Mouse (Mus musculus): ENCODE data around the gene Samd1.
A peak's percentile ranks its signal among the peaks of the same experiment; 100 is the strongest.
"Not testable (repeated sequence)": the region's sequence is repeated elsewhere in the genome, so short reads cannot be mapped to it uniquely, and the experiment has no call there.

Samd1 gene

DNA sequence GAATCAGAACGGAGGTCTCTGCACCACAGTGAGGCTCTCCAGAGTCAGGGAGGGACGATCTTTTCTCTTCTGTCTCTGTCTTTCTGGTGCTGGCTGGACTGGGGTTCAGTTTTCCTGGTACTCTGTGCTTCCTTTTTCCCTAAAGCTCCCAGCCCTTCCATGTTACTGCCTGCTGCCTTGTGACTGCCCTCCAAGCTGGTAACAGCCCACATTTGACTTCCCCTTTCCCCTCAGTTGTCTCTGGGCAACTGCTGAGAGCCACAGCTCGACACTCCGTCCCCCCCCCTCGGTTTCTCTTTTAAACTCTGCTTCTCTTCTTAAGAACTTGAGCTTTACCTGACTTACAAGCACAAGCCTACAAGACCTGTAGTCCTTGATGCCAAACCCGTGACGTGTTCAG, 8.2 kb upstream of the Samd1 start:
- no peak for DNase-seq

DNA sequence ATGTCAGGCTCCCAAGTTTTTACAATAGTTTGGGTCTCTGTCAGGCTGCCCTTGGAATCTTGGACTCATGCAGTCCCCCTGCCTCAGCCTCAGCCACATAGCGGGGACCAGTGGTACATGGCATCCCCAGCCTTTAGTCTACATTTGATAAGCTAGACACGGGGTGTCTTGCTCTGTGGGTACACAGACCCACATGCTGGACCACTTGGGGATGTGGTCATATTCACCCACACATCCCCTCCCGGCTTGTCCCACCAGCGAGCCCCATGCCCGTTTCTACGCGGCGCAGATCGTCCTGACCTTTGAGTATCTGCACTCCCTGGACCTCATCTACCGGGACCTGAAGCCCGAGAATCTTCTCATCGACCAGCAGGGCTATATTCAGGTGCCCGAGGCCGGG, 7.3 kb upstream of the Samd1 start:
- DNase-seq = no peak

DNA sequence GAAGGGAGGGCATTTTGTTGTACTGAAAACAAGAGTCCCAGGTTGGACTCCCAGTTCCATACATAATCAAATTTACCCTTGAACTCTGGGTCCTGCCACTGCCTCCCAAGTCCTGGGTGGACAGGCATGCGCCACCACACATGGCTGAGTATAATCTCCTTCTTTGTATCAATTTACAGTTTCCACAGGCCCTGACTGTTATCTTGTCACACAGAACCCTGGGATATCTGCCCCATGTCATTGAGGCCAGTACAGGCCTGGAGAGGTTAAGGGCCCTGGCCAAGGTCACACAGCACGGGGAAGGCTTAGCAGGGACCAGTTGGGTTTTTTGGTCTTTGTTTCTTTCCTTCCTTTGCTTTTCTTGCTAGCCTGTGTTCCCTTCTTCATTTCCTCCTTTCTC, 5.0 kb upstream of the Samd1 start:
- no peak for DNase-seq

DNA sequence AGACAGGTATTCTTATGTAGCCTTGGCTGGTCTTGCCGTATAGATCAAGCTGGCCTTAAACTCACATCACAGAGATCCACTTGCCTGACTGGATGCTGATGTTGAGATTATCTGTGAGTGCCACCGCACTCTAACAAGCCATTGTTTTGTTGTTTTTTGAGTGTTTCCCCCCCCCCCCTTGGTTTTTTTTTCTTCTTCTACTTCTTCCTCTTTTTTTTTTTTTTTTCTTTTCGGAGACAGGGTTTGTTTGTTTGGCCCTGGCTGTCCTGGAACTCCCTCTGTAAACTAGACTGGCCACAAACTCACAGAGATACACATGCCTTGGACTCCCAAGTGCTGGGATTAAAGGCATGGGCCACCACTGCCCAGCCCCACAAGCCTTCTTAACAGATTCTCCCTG, 3.4 kb upstream of the Samd1 start:
- DNase-seq = no peak

DNA sequence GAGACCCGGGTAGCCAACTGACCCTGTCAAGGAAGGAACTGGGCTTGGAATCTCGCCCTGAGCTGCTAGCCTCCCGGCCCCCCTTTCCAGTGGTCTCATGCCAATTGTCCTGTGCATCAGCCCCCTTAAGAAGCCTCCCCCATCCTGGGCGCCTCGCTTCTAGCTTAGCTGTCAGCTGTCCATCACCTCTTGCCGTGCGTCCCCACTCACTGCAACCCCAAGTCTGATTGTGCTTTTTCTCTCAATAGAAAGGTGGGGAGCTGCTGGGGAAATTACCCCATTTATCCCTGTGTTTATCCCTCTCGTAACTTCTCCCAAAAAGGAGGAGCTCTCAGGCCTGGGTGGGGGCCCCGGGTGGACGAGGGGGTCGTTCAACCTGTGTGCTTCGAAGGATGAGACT, 1.5 kb upstream of the Samd1 start:
- no peak for DNase-seq

DNA sequence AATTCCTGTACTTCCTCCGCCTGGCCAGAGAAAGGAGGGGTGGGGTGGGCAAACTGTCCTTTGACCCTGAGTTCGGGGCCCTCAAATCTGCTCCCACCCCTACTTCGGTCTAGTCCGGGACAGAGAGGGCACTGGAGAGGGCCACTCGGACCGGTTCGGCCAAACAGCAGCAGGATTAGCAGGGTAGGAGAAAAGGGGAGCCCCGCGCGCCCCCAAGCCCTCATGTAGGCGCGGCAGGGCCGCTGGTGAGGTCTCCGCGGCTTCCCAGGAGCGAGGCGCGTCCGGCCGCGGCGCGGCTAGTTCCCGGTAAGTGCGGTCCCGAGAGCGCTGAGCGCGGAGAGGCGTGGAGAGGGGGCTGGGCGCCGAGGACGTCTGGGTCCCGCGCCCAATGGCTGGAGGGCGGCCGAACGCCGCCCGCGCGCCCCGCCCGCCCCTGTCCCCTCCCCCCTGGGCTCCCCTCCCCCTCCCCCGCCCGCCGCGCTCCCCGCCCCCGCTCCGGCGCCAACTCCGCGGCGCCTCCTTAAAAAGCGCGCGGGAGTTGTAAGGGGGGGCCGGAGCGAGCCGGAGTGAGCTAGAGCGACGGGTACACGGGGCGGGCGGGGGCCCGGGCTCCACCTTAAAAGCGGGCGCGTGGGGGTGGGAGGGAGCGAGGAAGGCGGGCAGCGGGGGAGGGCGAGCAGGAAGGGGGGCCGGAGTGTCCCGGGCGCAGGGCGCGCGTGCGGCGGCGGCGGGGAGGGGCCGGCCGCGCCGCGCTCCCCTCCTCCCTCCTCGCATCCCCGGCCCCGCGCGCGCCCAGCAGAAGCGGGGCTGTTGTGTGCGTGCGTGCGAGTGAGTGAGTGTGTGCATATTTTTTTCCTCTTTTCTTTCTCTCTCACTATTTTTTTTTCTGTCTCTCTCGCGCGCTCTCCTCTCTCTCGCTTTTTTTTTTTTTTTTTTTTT, 636 bp upstream of the Samd1 start:
- DNase-seq = peak; percentile 80

DNA sequence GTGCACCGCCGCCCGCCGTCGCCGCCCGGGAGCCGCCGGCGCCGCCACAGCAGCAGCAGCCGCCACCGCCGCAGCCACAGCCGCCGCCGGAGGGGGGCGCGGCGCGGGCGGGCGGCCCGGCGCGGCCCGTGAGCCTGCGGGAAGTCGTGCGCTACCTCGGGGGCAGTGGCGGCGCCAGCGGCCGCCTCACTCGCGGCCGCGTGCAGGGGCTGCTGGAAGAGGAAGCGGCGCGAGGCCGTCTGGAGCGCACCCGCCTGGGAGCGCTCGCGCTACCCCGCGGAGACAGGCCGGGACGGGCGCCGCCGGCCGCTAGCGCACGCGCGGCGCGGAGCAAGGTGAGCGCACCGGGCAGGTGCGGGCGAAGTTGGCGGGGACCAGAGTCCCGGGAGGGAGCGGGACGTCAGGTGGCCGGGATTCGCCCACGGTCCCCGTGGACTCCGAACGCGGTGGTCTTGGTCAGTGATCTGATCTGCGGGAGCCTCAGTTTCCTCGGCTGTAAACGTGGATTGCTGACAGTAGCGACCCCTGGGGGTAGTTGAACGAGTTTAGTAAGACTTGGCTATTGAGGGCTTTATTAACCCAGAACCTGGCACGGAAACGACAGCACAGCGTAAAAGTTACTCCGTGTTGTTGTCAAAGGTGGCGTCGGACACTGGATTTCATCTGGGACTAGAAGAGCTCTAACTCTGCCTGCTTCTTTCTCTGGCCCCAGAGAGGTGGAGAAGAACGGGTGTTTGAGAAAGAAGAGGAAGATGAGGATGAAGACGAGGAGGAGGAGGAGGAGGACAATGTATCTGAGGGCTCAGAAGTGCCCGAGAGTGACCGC, 972 bp downstream of the Samd1 start:
- DNase-seq = peak; percentile 62

DNA sequence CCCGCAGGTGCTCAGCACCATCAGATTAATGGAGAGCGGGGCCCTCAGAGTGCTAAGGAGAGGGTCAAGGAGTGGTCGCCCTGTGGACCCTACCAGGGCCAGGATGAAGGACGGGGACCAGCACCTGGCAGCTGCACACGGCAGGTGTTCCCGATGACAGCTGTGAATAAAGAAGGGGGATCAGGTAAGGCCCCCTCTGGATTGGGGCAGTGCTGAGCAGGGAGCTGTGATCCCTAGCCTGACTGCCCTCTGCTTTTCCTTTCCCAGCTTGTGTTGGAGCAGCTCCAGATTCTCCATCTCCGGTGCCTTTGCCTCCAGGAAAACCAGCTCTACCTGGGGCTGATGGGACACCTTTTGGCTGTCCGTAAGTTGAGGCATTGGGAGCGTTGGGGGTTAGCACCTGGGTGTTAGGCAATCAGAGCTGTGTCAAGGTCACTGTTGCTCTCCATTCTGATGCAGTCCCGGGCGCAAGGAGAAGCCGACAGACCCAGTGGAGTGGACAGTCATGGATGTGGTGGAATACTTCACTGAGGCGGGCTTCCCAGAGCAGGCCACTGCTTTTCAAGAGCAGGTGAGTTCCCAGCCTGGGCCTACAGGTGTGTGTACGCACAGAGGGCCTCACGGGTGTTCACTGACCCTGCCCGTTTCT, 1.7 kb downstream of the Samd1 start:
- DNase-seq = no peak

DNA sequence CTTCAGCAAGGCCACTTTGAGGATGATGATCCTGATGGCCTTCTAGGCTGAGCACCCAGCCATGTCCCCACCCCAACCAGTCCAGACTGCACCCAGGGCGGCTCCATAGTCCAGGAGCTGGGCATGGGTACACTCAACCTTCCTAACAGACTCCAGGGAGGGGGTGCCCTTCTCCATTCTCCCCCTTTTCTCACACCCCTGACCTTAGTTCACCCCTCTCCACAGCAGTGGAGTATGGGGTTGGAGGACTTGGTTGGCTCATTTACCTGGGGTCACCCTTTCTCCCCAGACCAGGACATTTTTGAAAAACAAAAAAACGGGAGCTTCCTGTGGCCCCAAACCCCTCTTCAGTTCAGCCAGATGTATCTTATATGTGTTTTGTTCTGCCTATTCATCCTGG, 2.4 kb downstream of the Samd1 start:
- no peak for DNase-seq

DNA sequence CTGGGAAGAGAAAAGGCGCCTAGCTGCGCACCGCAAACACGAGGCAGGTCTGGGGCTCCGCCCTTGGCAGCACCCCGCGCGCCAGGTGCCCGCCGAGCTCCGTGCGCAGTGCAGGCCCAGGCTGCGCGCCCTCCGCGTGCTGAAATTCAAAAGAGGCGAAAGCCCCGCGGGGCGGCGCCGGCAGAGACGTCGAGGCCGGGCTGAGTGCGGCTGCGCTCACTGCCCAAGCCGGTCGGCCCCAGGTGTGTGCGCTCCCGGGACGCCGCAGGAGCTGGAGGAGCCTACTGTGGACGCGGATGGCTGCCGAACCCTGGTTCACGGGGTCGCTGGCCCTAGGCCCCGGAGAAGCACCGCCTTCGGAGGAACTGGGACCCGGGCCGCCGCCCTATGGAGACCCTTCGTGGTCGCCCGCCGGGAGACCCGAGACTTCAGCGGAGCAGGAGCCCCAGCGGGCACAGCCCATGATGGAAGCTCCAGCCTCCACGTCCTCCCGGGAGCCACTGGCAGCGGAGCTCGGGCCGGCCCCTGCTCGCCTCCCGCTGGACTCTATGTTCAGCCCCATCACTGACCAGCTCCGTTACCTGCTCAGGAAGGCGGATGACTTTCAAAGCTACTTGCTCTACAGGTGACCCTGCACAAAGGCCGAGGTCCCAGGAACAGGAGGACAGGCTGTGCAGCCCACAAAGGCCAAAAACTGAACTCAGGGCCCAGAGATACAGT, 4.0 kb downstream of the Samd1 start, which contains the start of gene 1700067K01Rik:
Gene 1700067K01Rik, plus strand, starts transcription at position 222 of the 720 bp plus-strand sequence.
- no peak for DNase-seq

DNA sequence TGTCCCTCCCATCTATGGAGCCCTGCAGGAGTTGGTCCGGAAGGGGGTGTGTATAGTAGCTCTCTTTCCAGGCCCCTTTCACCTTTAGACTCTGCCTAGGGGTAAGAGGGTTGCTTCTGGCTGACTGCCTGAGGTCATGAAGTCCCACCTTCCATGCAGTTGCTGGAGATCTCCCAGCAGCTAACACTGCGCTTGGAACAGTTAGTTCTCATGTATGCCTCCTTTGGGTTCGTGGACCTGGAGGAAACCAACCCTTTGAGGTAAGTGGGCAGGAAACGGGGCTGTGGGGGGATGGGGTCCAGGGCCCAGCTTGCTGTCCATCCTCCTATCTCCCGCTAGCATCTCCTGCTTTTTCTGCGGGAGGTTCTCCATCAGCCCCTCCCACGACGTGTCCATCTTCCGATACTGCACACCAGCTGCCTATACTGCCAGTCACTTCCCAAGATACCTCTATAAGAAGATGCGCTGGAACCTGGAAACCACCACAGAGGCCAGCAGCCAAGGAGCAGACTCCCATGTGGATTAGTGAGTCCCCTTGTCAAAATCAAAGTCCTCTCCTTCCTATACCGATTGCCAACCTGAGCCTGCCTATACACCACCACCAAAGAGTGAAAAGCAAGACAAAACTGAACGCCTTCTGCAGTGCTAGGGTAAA, 5.6 kb downstream of the Samd1 start:
- DNase-seq = no peak

DNA sequence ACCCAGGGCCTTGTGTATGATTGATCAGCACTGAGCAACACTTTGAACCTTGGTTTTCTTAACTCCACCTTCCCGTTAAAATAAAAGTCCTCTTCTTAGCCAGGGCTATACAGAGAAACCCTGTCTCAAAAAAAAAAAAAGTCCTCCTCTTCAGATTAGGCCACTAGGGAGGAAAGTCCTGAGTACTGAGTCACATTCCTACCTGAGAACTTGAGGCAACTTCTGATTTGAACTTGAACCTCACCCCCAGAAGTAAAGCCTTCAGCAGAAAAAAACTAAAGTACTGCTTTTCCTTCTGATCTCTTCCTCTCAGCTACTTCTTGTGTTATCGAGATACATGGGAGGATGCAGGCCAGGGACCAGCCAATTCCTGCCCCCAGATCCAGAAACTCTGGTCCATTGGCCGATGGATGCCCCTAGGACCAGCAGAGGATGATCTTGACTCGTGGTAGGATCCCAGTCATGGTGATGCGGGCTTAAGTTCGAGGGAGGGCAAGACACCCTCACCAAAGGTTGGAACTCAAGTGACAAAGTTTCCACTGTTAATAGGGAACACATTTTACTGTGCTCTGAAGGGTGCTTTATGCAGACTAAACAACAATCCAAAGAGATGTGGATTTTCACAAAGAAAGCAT, 6.3 kb downstream of the Samd1 start:
- DNase-seq = no peak

DNA sequence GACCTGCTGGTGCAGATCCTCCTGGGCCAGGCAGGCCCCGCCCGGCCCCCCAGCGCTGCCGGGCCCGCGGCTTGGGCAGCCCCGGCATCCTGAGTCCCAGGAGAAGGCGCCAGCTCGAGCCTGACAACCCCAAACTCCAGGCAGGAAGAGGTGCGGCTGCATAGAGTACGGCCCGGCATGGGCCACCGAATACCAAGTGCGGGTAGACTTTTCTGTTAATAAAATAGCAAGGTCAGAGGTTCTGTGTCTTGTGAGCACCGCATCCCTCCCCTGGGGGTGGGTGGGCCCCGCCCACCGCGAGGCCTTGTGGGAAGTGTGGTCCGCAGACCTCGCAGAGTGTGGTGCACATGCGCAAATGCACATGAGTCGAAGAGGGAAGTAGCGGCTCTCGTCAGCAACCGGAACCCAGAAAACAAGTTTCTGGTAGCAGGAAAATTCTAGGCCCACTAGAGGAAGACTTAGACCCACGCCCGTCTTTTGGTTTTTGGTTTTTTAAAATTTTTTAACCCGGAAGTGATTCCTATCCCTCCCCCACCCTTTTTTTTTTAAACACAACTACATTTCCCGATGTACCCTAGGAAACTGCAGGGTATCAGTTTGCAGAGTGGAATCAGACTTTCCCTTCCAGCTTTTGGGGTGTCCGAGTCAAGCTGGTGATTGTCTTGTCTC, 7.2 kb downstream of the Samd1 start:
- peak; percentile 88 for DNase-seq

DNA sequence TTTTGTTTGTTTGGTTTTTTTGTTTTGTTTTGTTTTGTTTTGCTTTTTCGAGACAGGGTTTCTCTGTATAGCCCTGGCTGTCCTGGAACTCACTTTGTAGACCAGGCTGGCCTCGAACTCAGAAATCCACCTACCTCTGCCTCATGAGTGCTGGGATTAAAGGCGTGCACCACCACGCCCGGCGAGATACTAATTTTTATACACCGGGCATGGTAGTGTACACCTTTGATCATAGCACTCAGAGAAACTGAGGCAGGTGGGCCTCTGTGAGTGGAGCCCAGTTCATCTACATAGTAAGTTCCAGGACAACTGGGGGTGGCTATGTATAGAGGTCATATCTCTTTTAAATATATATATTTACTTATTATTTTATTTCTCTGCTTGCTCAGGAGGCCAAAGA, 8.0 kb downstream of the Samd1 start:
- not testable (repeated sequence) for DNase-seq

DNA sequence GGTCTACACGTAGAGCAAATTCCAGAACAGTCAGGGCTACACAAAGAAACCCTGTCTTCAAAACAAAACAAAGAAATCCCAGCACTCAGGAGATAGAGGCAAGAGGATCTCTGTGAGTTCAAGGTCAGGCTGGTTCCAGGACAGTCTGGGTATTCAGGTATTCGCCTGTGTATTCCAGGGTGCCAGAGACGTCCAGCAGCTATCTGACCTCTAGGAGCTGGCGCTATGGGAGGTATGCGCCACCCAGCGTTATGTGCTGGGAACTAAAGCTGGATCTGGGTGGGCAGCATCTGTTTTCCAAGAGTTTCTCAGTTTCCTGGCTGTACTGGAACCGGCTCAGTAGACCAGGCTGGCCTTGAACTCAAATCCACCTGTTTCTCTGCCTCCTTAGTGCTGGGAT, 10.9 kb downstream of the Samd1 start:
- no peak for DNase-seq

DNA sequence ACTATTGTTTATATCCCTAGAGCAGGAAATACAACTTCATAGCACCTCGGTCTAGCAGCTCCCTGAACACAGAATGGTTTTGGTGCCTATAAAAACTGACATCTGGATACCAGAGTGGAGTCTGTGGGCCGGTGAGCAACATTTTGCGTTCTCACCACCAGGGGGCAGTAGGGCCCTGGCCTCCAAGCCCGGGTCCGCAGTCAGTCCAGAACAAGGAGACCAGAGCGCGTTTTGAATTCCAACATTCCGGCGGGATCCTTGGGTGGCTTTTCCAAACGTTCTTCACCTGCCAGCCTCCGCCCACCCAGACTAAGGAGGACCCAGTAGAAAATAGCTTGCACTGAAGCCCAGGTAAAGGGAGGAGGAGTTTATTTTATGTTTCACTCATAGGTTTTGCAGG, 12.4 kb downstream of the Samd1 start:
- peak; percentile 84 for DNase-seq

DNA sequence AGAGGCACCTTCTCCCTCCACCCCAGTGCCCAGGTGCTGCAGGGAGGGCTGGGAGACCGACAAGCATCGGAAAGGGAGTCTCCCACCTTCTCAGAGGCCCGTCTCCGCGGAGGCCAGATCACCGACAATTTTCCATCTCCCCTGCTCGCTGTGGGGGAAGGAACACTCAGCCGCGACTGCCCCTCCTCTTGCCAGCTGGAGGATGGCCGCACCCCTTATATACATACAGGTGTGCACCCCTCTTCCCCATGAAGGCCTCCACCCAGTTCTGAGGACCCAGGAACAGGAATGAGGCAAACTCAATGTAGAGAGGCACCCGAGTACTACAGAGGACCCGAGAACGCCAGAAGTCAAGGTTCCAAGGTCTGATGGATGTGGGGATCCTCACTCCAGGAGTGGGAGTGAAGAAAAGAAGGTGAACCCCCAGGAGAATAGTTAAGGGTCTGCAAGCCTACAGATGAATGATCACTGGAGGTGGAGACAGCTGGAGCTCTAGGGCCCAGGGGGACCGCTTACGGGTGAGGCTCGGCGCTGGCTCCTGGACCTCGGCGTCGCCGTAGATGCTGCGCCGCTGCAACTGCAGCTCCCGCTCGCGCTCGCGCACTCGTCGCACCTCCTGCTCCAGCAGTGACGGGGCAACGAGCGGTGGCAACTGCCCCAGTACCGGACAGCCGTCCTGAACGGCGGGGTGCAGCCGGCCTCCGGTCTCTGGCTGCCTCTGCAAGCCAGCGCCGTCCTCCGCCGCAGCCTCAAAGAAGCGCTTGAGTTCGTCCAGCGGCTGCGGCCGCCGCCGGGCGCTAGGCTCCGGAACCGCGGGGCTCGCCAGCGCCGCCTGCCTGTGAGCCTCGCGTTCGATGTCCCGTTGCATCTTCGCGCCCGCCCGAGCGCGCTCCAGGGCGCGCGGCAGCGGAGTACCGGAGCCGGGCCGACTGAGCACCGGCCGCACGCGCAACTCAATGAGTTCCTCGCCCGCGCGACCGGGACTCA, 13.4 kb downstream of the Samd1 start:
- DNase-seq = peak; percentile 79

DNA sequence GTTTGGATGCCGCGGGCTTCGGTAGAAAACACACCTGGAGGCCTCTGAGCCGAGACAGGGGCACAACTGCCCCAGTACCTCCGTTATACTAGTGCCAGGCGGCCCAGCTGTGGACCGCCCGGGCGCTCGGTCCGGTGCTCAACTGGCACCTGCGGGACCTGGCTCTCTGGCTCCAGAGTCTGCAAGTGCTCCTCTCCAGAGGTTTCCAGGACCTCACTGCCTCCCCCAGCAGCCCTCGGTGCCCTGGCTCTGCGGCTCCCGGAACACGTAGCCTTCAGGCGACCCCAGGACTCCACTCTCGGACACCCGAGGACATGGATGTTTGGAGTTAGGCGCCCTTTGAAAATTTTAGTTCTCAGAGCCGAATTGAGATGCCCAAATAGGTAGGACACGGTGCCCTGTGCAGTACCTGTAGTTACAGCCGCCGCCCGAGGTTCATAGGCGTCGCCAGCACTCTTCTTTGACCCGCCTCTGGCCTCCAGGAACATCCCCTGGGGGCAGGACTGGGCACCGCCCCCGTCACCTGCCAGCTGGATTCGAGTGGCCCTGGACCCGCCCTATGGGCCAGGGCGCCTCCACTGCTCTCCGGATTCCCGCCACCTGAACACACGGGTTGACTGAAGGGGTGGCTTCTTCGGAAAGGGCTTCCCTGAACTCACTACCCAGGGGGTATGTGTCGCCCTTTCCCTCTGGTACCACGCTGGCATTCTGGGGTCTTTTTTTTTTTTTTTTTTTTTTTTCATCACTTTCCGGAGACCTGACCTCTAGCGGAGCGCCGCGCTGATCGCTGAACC, 14.4 kb downstream of the Samd1 start, which contains the start of gene 2210011C24Rik:
Gene 2210011C24Rik, minus strand, starts transcription at position 467 of the 794 bp plus-strand sequence.
- DNase-seq = no peak
